Mouse (Mus musculus) midbrain, embryonic 14.5 days (tissue): ENCODE measurements around the gene Cyp26a1. TPM values are rescaled to one million over a fixed set of nuclear protein-coding genes. Genes with fewer than 3 reads are reported as not detected.

Experiments
- ATAC-seq: fragments of 200-750 bp; cut with Nextera tagmentation; 2 replicates; pipeline ENCODE4 v1.8.0; 2017; ENCODE audit warnings: moderate number of reproducible peaks, moderate library complexity; ENCODE audit not compliant: low FRiP score, low TSS enrichment
- DNase-seq: peaks from one replicate; pipeline ENCODE4 v3.0.0-alpha.2; 2015
- H3K27ac ChIP-seq: fragments of 300-500 bp; sonication (generic); replicated peaks from 2 replicates; pipeline ENCODE4 v1.5.1; 2014; ENCODE audit warnings: mild to moderate bottlenecking, low read depth, low read length, moderate library complexity
- H3K27me3 ChIP-seq: fragments of 300-500 bp; sonication (generic); 2 replicates; pipeline ENCODE4 v1.6.1; 2014; ENCODE audit warnings: low read length, control low read depth, mixed read lengths; ENCODE audit not compliant: control insufficient read depth, insufficient read depth
- H3K36me3 ChIP-seq: fragments of 300-500 bp; sonication (generic); 2 replicates; pipeline ENCODE4 v1.6.1; 2014; ENCODE audit warnings: low read length, control low read depth; ENCODE audit not compliant: control insufficient read depth, insufficient read depth
- H3K4me1 ChIP-seq: fragments of 300-500 bp; sonication (generic); 2 replicates; pipeline ENCODE4 v1.6.1; 2014; ENCODE audit warnings: mild to moderate bottlenecking, antibody characterized with exemption, low read length, control low read depth; ENCODE audit not compliant: control insufficient read depth, insufficient read depth
- H3K4me2 ChIP-seq: fragments of 300-500 bp; sonication (generic); 2 replicates; pipeline ENCODE4 v1.6.1; 2014; ENCODE audit warnings: mild to moderate bottlenecking, low read length, moderate library complexity
- H3K4me3 ChIP-seq: fragments of 300-500 bp; sonication (generic); replicated peaks from 2 replicates; pipeline ENCODE4 v1.5.1; 2014; ENCODE audit warnings: low read depth, low read length
- H3K9ac ChIP-seq: fragments of 300-500 bp; sonication (generic); replicated peaks from 2 replicates; pipeline ENCODE4 v1.6.1; 2014; ENCODE audit warnings: mild to moderate bottlenecking, low read length, moderate library complexity
- H3K9me3 ChIP-seq: fragments of 300-500 bp; sonication (generic); 2 replicates; pipeline ENCODE4 v1.6.1; 2016; ENCODE audit warnings: low read length, control low read depth, mixed read lengths; ENCODE audit not compliant: control insufficient read depth
- WGBS: fragments of 180-500 bp; shearing (Covaris S2); extraction: QIAGEN DNeasy Blood & Tissue Kit; methylation state at CpG from one replicate; pipeline ENCODE4 v1.1.7; 2014; 5-methylcytosine and 5-hydroxymethylcytosine counted together
- polyA plus RNA-seq: library from polyadenylated mRNA; unstranded; fragments of >200 nt; fragmentation: Nextera tagmentation; extraction: Ambion mirVana; gene quantifications from 2 replicates; pipeline ENCODE4 v1.2.1, GENCODE M21; 2014

The Cyp26a1 gene
- polyA plus RNA-seq, 1 experiment from 2014 or later = not detected

- no peak for DNase-seq
- Histone ChIP-seq H3K4me3 (no peak overlapping the region), H3K9me3 (no peaks in the 10 kb centered on the region), H3K9ac (no peak overlapping the region), H3K27me3 (no peaks in the 10 kb centered on the region), H3K4me1 (no peaks in the 10 kb centered on the region), H3K4me2 (no peak overlapping the region), H3K36me3 (no peaks in the 10 kb centered on the region), H3K27ac (no peak overlapping the region)
- no peak for ATAC-seq
- WGBS = 91% methylated on average over 3 of the region's 3 CpGs
These were observed 41.0 kb downstream of the Cyp26a1 start for GRCm38 (mm10) chr19:37738575-37738974.

- 86% methylated on average over 7 of the region's 7 CpGs for WGBS
These were observed 42.4 kb downstream of the Cyp26a1 start for GRCm38 (mm10) chr19:37740043-37740442.

More at GRCm38 (mm10) chr19:37740043-37740442, 42.4 kb downstream of the Cyp26a1 start:
- ATAC-seq (no peak), DNase-seq (no peak)
- H3K9ac ChIP-seq = no peak overlapping the region
- H3K27ac ChIP-seq = no peak overlapping the region
- no peak overlapping the region for H3K4me3 ChIP-seq
- no peaks in the 10 kb centered on the region for H3K4me1 ChIP-seq
- no peaks in the 10 kb centered on the region for H3K27me3 ChIP-seq
- no peaks in the 10 kb centered on the region for H3K9me3 ChIP-seq
- H3K4me2 ChIP-seq = no peak overlapping the region
- H3K36me3 ChIP-seq = no peaks in the 10 kb centered on the region

Other genes starting within 250 kb of the Cyp26a1 start
- gene Exoc6, start 147.4 kb upstream of the Cyp26a1 start, polyA plus RNA-seq = 19.3 and 21.4 TPM in 2 replicates
- gene Cyp26c1, start 12.2 kb upstream of the Cyp26a1 start, polyA plus RNA-seq = not detected in 2 replicates